Mouse (Mus musculus) adrenal gland (tissue): ENCODE measurements around the gene Prok1.

Experiments
- intact Hi-C: fragments of 180-260 bp; cut with DNase I; formaldehyde crosslinking; loops from one replicate; pipeline ENCODE4 v1.15.1; 2025
- long read RNA-seq, 2 experiments: library from polyadenylated mRNA; unstranded; transcript quantifications; one replicate each; pipeline ENCODE4 v2.0.0; 2020; ENCODE audit warnings: borderline replicate concordance in 1 of 2; ENCODE audit not compliant: insufficient replicate concordance in 1 of 2

Prok1 gene
- long read RNA-seq, experiment 1: 0 reads
- long read RNA-seq, experiment 2: 0 reads

DNA sequence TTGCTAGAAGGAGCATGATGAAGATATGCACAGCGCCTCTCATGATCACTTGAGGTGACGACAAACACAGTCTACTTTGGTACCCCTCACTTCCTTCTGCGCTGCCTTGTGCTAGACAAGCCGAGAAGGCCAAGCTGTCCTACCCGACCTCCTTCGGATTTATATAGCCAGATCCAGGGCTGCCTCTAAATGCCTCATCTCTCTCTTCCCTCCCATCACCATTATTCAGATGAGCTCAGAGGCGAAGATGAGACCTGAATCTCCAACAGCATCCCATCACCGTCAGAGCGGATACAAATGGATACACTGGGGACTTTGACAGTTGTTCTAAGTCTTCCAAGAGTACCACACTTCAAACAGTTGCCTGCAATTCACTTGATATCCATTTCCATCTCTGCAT lies at the start of gene Prok1:
Gene Prok1 (minus strand): TSS at position 101 of the 400 bp plus-strand sequence.
- intact Hi-C loops: loop anchor here (10.0 kb wide), 1 partner anchor 115 kb away; no protein-coding TSS in a partner anchor

DNA sequence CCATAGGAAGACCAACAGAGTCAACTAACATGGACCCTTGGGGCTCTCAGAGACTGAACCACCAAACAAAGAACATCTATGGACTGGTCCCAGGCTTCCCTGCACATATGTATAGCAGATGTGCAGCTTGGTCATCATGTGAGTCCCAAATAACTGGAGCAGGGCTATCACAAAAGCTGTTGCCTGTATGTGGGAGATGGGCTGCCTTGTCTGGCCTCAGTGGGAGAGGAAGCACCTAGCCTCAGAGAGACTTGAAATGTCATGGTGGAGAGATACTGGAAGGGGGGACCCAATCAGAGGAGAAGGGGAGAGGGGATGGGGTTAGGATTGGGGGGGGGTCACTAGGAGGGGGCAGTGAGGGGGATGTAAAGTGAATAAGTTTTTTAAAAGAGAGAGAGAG lies 47.8 kb upstream of the Prok1 start:
- intact Hi-C loops: no loop called here

DNA sequence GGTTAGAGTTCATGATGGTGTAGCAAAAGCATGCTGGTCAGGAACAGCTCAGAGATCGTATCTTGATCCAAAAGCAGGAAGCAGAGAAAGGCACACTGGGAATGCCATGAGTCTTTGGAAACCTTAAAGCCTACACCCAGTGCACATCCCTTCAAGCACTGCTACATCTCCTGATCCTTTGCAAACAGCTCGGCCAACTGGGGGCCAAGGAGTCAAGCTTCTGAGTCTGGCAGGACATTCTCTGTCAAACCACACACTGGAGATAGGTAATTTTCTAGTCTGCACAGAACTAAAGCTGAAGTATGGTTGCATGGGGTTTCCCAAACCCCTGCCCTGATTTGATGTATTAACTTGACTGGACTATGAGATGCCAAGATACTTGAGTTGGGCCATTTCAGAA lies 46.6 kb upstream of the Prok1 start:
- intact Hi-C loops: no loop called here

DNA sequence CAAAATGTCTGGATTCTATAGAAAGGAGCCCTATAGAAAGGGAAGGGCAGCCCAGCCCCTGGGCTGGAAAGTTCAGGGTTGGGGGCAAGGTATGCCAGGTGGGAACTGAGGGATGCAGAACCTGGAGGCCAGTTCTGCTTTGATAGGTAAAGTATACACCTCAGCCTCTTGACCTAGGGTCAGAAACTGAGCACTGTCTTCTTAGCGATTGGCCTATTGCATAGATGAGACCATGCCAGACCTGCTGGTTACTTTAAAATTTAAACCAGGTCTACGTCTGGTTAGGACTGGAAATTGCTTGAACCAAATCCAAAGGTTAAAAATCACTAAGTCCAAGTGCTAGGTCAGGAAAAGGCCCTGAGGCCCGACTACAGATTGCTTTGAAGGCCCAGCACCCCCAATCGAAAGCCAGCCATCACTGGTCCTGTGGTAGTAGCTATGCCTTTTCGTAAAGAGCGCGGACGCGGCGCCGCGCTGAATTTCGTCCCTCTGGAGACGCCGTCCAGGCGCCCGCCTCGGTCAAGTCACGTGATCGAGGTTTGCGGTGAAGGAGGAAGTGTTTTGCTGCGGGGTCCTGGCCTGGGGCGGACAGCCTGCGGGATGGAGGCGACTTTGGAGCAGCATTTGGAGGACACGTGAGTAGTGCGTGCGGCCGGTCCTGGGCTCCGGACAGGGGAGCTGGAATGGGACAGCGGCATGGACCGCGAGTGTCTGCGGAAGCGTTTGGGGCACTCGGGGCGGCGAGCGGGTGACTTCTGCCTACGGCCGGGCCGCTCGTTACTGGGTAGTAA lies 39.2 kb upstream of the Prok1 start, which contains the start of gene Lamtor5:
Gene Lamtor5 (plus strand): TSS at position 380 of the 791 bp plus-strand sequence.
- intact Hi-C loops: loop anchor here (5.0 to 10.0 kb wide), 2 partner anchors 184 kb away; no protein-coding TSS in a partner anchor

DNA sequence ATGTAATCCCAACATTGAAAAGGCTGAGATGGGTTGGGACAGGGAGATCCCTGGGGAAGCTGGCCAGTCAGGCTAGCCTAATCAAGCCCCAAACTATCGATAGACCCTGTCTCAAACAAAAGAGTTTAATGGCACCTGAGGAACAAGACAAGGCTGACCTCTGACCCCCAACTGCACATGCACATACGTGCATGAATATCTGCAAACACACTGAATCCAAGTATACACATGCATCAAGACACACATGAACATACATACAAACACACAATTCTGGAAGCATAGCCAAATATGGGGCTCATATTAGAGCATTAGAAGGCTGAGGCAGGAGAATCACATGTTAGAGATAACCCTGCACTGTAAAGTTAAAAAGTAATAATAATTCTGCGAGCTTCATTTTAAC lies 37.1 kb upstream of the Prok1 start:
- intact Hi-C loops: loop anchor here (5.0 to 10.0 kb wide), 2 partner anchors 182 to 186 kb away; no protein-coding TSS in a partner anchor

DNA sequence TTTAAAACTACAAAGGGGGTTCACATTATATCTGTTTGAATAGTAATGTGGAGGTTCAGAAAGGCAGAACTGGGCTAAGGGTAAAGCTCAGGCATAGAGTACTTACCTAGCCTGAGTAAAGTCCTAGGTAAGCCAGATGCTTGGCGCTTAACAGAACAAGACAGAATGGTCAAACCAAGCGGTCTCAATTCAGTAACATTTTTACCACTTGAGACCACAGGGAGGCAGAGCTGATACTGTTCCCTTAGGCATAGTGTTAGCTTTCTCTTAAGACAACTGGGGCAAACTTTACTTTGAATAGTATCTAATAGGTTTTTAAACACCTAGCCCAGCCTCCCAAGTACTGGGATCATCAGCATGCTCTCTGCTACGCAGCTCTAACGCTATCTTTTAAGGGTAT lies 36.5 kb upstream of the Prok1 start:
- intact Hi-C loops: loop anchor here (5.0 to 10.0 kb wide), 2 partner anchors 181 to 186 kb away; no protein-coding TSS in a partner anchor

DNA sequence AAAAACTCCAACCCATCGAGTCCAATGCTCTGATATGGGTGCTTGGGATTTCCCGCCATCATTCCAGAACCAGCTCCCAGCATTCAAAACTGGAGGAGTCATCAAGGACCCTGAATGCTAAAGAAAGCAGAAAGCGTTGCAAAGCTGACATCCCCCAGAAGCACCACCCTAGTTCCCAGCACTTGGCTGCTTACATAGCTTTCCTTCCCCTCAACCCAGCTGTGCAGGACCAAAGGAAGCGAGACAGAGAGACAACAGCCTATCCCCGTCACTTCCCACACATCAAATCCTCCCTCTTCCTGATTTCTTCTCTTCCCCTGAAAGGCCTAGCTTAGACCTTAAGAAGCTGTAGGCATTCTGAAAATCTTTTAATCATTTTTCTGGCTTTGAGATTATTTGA lies 35.8 kb upstream of the Prok1 start:
- intact Hi-C loops: loop anchor here (5.0 to 10.0 kb wide), 2 partner anchors 181 to 187 kb away; no protein-coding TSS in a partner anchor

DNA sequence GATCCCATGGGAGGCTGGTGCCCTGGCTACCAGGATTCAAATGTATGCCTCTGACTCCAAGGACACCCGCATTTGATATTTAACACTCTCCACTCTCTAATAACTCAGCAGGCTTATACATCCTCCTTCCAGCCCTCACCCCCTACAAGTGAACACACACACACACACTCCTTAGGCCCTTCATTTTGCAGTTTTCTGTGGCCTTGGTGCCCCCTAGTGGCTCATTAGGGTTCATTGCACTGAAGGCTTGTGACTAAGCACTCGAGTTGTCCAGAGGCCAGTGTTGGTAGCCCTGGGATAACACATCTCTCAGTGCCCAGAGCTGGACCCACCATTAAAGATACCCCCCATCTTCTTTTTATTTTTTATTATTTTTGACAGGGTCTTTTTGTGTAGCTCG lies 34.3 kb upstream of the Prok1 start:
- intact Hi-C loops: loop anchor here (1.0 to 10.0 kb wide), 2 partner anchors 41 to 179 kb away; no protein-coding TSS in a partner anchor

DNA sequence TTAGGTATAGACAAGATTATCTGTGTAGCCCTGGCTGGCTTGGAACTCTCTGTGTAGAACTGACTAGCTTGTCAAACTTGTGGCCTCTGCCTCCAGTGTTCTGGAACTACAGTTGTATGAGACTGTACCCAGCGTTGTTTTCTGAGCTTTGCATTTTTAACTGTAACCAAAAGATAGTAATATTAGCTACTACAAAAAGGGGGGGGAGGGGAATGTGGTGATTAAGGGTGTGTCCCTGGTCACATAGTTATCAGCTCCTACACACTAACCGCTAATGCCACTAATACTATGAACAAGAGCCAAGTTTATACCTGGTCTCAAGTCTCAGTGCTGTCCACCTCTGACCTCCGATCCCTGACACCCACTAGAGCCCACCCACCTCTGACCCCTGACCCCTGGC lies 32.9 kb upstream of the Prok1 start:
- intact Hi-C loops: loop anchor here (10.0 kb wide), 1 partner anchor 178 kb away; no protein-coding TSS in a partner anchor

DNA sequence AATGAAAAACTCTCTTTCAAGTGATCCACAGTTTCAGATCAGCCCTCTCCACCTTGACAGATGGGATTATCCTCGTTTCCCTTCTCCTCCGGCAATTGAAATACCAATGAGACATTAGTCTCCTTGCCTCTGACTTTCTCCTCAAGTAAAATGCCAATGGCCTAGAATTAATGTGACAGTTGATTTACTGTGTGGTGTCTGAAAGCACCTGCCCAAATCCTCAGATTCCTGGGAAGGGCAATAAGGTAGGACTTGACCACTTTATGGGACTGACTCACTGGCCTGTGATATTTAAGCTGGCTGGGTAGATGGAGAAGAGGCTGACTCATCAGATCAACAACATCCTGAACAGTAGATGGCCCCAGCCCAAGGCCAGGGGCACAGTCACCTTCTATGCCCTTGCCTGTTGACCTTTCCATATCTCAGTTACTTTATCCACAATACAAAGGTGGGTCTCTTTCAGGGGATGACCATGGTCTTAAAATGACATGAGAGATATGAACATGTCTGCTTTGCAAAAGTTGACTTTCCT lies 27.4 kb upstream of the Prok1 start:
- intact Hi-C loops: no loop called here

DNA sequence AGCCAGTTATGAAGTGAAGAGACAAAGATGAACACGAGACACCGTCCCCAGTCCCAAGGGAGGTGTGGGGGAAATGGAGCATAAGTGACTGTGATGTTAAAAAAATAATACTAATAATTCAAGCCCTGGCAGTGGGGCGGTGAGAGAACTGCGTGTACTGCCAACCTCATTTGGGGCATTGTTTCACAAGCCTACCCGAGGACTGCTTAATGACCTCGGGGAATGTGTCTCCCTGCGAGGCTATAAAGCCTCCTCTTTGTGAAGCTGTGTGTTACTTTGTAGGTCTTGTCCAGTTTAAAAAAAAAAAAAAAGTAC lies 22.3 kb upstream of the Prok1 start:
- intact Hi-C loops: no loop called here

DNA sequence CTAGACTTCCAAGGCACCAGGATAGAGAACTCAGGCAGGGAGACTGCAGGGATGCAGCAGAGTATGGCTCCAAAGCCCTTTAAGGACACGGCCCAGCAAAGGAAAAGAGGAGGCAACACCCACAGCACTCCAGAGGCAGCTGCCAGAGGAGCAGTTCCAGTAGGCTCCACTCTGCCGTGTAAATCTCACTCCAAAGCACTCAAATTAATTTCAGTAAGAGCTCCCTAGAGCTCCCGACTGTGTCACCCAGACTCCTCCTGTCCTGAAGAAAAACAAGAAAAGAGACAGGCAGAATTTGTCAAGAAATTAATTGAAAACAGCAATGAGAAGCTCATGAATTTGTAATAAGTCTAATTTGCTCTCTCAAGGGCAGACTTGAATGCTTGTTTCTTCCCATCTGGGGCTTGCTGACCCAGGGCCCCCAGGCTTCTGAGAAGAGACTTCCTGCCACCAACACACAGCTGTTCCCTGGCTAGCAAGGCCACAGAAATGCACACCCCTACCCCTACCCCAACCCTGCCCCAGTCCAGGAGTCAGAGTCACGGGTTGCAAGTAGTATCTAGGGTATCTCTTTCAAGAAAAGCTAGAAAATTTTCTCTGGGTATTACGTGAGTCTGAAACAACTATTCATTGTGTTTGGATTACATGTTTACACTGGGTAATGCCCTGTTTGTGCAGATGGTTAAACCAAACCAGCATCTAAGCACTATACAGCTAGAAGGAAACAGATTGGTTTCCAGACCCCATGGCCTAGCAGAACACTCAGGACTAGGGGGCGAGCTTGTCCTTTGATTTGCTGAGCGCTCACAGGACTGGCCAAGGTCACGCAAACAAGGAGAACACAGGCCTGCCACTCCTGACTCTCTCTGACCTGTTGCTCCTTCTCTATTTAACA lies 21.7 kb upstream of the Prok1 start:
- intact Hi-C loops: no loop called here

DNA sequence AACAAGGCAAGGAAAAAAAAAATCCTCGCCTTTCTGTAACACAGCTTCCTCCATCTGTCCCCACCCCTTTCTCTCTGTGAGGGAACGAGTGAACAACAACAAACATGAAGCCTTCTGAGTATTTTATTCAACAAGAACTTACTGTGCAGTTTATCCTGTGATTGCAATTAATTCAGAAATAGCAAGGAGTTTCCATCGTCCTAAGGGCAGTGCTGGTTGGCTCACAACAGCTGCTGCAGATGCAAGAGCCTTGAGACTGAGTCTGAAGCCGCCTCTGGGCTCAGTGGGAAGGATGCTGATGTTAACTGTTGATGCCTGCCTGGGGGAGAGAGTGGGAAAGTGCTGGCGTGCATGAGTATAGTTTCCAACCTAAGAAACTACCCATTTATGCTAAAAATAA lies 18.4 kb upstream of the Prok1 start:
- intact Hi-C loops: no loop called here

DNA sequence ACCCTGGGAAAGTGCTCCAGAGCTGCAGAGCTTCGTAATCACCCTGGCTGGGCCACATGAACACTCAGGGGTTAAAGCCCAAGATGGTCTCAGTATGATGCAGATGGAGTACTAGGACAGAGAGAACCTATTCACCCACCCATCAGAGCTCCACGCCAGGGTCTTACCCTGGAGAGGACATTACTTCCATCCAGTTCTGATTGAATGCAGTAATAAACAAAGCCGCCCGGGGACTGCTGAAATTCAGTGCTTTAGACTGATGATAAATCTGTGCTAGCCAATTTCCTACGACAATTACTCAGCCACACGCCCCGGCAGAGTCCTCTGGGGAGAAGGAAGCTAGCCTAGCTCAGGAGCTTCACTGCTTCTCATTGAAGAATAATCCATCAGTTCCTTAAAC lies 17.2 kb upstream of the Prok1 start:
- intact Hi-C loops: no loop called here

DNA sequence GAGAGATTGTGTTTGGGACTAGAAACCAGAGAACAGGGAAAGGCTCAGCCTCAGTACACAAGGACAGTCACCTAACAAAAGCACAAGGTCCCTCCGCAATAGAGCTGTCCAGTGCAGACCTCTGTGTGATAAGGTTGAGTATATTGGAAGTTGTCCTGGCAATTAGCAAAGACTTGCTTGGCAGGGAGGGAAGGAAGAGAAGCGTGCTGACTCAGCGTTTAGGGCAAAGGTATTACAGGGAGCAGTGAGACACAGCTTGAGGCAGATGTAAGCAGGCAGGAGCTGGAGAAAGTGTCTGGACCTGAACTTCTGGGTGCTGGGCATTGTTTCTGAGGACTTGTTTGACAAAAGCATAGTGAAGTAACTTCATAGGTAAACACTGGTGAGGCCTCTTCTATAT lies 16.5 kb upstream of the Prok1 start:
- intact Hi-C loops: no loop called here

DNA sequence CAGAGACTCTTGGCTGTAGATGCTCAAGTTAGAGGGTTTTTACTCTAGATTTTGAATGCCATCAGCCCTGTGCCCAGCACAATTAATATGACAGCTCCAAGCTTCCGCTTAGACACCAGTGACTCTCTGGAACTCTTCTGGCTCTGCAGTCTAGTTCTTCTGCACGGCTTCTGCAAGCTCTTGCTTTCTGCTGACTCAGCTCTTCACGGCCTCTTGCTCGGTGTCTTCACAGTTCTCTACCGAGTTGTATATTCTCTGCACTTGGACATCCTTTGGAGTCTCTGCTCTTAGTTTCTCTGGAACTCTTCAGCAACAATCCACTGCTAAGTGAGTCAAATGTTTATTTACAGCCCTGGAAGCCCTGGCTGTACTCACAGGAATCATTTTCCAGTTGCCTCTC lies 14.4 kb upstream of the Prok1 start:
- intact Hi-C loops: no loop called here

DNA sequence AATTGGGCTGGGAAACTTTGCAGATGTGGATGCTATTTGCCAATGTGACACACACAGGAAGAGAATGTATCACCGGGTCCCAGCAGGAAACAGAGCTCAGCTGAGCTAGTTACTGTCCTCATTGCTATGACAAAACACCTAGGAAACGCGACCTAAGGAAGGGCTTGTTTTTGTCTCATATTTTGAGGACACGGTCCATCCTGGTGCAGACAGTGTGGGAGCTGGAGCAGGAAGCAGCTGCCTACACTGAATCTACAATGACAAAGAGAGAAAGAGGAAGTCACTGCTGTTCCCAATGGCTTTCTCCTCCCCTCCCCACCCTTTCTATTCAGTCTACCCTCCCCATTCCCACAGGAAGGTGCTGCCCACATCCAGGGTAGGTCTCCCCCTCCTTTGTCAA lies 12.5 kb upstream of the Prok1 start:
- intact Hi-C loops: no loop called here

DNA sequence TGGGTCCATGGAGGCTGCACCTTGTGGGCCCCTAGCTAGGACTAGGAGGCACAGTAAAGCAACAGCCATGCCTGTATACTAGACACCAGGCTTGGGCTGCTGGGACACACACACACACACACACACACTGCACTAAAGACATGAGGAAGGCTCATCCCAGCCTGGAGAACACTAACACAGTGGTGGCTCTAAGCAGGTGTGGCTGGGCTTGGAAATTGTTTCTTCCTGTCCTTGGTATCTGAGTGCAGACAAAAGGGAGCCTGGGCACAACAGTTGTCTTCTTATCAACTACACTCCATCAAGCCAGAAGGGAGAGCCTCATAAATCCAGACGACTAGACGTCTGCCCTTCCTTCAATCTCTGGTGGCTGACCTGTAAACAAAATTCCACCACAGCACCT lies 10.8 kb upstream of the Prok1 start:
- intact Hi-C loops: no loop called here

DNA sequence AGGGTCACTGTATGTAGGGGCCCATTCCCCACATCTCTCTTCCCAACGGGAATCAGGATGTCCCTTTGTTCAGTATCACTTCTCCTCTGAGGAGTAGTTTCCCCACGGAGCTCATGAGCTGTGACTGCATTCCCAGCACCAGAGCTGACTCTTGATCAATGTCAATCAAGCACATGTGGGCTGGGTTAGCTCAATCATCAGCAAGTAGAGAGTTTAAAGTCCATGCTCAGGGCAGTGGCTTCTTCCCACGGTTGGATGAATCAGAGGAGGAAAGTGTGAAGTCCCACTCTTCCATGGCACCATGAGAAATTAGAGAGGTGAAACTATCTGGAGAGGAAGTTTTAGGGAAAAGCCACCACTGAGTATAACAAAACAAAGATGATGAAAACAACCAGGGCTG lies 9.5 kb upstream of the Prok1 start:
- intact Hi-C loops: no loop called here

DNA sequence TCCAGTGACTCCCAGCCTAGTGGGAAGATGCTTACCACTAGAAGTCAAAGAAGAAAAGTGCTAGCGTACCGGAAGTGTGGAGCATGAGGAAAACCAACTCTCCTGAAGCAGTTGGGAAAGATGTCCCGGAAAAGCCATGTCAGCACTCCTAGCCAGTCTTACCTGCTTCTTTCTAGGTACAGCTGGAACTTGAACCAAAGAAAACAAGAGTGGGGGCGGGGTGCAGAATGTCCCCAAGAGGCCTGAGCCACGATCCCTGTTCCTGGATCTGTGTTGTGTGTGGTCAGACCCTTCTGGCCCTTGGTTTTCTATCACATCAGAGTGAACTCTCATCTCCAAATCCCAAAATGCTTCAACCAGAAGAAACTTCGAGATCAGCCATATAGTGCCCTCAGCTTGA lies 7.4 kb upstream of the Prok1 start:
- intact Hi-C loops: no loop called here

DNA sequence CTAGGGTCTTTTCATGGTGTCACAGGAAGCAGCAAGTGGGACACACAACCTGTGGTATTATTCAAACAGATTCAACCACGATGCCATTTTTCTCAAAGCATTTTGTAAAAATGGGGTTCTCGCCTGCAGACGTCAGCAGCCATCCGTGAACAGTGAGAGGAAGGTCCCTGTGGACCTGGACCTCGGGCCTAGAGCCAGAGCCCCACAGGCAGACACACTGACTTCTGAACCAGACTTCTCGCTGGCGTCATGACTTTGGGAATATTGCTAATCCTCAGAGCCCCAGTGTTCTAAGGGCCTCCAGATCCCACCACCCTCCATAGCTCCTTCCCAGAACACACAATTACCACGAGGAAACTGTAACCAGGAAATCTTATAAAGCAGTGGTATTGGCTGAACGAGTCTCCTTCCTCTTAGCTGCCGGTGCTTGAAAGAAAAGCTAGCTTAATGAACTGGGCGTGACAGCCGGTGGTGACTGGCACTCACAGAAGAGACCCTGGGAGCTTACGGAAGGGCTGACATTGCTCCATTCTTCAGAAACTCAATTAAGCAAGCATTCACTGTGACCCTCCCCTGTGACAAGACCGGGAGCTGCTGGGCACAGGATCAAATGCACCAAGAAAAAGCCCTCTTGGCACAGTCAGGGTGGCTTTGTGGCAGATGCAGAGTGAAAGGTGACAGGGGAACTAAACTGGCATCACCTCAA lies 2.0 kb upstream of the Prok1 start:
- intact Hi-C loops: no loop called here
